Mouse (Mus musculus) liver, embryonic 16.5 days (tissue): ENCODE measurements around the gene Ufd1. TPM values are rescaled to one million over a fixed set of nuclear protein-coding genes. Genes with fewer than 3 reads are reported as not detected.
"Not testable (repeated sequence)": the region's sequence is repeated elsewhere in the genome, so short reads cannot be mapped to it uniquely, and the experiment has no call there.

Source experiments
- ATAC-seq: fragments of 200-750 bp; cut with Nextera tagmentation; 2 replicates; pipeline ENCODE4 v1.8.0; 2017; ENCODE audit warnings: low read depth, mild to moderate bottlenecking, moderate number of reproducible peaks, moderate library complexity
- H3K27ac ChIP-seq: fragments of 300-500 bp; sonication (generic); 2 replicates; pipeline ENCODE4 v1.5.1; 2014; ENCODE audit warnings: mild to moderate bottlenecking, low read length
- H3K27me3 ChIP-seq: fragments of 300-500 bp; sonication (generic); 2 replicates; pipeline ENCODE4 v1.6.1; 2014; ENCODE audit warnings: low read depth, low read length, mixed read lengths; ENCODE audit not compliant: control insufficient read depth, insufficient read depth
- H3K36me3 ChIP-seq: fragments of 300-500 bp; sonication (generic); 2 replicates; pipeline ENCODE4 v1.6.1; 2014; ENCODE audit warnings: mild to moderate bottlenecking; ENCODE audit not compliant: control insufficient read depth, insufficient read depth
- H3K4me1 ChIP-seq: fragments of 300-500 bp; sonication (generic); 2 replicates; pipeline ENCODE4 v1.6.1; 2014; ENCODE audit warnings: low read depth, low read length, mixed read lengths; ENCODE audit not compliant: control insufficient read depth
- H3K4me2 ChIP-seq: fragments of 300-500 bp; sonication (generic); 2 replicates; pipeline ENCODE4 v1.6.1; 2014; ENCODE audit warnings: low read depth, low read length, mixed read lengths
- H3K4me3 ChIP-seq: fragments of 300-500 bp; sonication (generic); 2 replicates; pipeline ENCODE4 v1.5.1; 2014; ENCODE audit warnings: low read depth, mild to moderate bottlenecking, low read length
- H3K9ac ChIP-seq: fragments of 300-500 bp; sonication (generic); 2 replicates; pipeline ENCODE4 v1.6.1; 2014; ENCODE audit warnings: low read depth, low read length
- H3K9me3 ChIP-seq: fragments of 300-500 bp; sonication (generic); replicated peaks from 2 replicates; pipeline ENCODE4 v1.6.1; 2016; ENCODE audit warnings: low read length; ENCODE audit not compliant: control insufficient read depth
- WGBS: fragments of 180-500 bp; shearing (Covaris S2); extraction: QIAGEN DNeasy Blood & Tissue Kit; methylation state at CpG from one replicate; pipeline ENCODE4 v1.1.7; 2014; ENCODE audit not compliant: insufficient replicate concordance; 5-methylcytosine and 5-hydroxymethylcytosine counted together
- polyA plus RNA-seq: library from polyadenylated mRNA; unstranded; fragments of >200 nt; fragmentation: Nextera tagmentation; extraction: Ambion mirVana; gene quantifications from 2 replicates; pipeline ENCODE4 v1.2.1, GENCODE M21; 2015

Gene Ufd1
- polyA plus RNA-seq, 1 experiment from 2014 or later = 37.0 TPM

DNA sequence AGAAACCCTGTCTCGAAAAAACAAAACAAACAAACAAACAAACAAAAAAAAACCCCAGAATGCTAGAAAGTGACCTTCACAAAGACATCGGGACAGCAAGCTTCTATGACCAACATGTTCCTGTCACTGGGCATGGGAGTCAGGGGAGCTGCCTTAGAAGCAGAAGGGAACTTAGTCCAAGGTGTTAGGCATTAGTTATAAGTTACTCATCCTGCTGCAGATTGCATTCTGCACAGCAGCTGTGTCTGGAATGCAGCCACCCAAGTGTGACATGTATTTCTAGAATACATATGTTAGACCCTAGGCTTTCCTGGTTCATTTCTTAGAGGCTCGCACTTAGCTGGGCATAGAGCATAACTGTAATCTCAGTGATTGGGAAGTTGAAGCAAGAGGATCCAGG is 17.1 kb downstream of the Ufd1 start:
- no peaks in the 10 kb centered on the region for H3K27me3 ChIP-seq
- H3K4me2 ChIP-seq = no peak overlapping the region
- H3K9me3 ChIP-seq = no peaks in the 10 kb centered on the region
- H3K4me3 ChIP-seq = no peak overlapping the region
- 83% methylated on average over 3 of the region's 3 CpGs for WGBS
- no peak overlapping the region for H3K27ac ChIP-seq
- H3K9ac ChIP-seq = no peak overlapping the region
- no peaks in the 10 kb centered on the region for H3K4me1 ChIP-seq
- peaks cover 41% of the 10 kb centered on the region for H3K36me3 ChIP-seq
- no peak for ATAC-seq

- Histone ChIP-seq H3K4me3 (no peak overlapping the region), H3K4me2 (no peak overlapping the region), H3K4me1 (no peaks in the 10 kb centered on the region), H3K9me3 (no peaks in the 10 kb centered on the region), H3K27ac (no peak overlapping the region), H3K27me3 (no peaks in the 10 kb centered on the region), H3K36me3 (peaks cover 43% of the 10 kb centered on the region), H3K9ac (no peak overlapping the region)
- ATAC-seq = no peak
- WGBS = 88% methylated on average over 6 of the region's 6 CpGs
These were observed 17.5 kb downstream of the Ufd1 start for GRCm38 (mm10) chr16:18829102-18829501.

DNA sequence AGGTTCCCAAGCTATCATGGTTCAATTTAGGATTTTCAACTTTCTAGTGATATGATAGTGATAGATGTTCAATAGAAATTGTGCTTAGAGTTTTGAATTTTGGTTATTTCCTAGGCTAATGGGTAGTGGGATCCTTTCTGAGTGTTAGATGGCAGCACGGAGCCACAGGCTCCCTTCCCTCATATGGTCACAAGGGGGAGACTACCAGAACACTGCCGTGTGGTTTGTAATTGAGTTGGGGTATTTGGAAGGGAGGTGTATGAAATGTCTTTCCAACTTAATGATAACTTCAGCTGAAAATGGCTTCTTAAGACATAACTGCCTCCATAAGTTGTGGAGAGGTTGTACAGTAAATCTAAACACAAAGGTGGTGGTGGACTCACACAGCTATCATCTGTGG is 21.9 kb downstream of the Ufd1 start:
- peaks cover 15% of the 10 kb centered on the region for H3K36me3 ChIP-seq
- WGBS = 74% methylated on average over 2 of the region's 2 CpGs
- no peak for ATAC-seq

GRCm38 (mm10) chr16:18836073-18836467 is 24.5 kb downstream of the Ufd1 start:
- H3K9ac ChIP-seq = peak overlapping the region; percentile 94
- peak overlapping the region; percentile 77 for H3K4me3 ChIP-seq
- H3K36me3 ChIP-seq = peaks cover 13% of the 10 kb centered on the region
- peak overlapping the region; percentile 80 for H3K4me2 ChIP-seq
- H3K9me3 ChIP-seq = no peaks in the 10 kb centered on the region
- H3K27me3 ChIP-seq = no peaks in the 10 kb centered on the region
- ATAC-seq = no peak
- WGBS = 34% methylated on average over 3 of the region's 3 CpGs
- peaks cover 8% of the 10 kb centered on the region for H3K4me1 ChIP-seq
- H3K27ac ChIP-seq = no peak overlapping the region

More for the DNA sequence above, 21.9 kb downstream of the Ufd1 start:
- Histone ChIP-seq H3K9me3 (no peaks in the 10 kb centered on the region), H3K27ac (no peak overlapping the region), H3K4me1 (peaks cover 8% of the 10 kb centered on the region), H3K9ac (no peak overlapping the region), H3K4me2 (no peak overlapping the region), H3K27me3 (no peaks in the 10 kb centered on the region), H3K4me3 (no peak overlapping the region)

DNA sequence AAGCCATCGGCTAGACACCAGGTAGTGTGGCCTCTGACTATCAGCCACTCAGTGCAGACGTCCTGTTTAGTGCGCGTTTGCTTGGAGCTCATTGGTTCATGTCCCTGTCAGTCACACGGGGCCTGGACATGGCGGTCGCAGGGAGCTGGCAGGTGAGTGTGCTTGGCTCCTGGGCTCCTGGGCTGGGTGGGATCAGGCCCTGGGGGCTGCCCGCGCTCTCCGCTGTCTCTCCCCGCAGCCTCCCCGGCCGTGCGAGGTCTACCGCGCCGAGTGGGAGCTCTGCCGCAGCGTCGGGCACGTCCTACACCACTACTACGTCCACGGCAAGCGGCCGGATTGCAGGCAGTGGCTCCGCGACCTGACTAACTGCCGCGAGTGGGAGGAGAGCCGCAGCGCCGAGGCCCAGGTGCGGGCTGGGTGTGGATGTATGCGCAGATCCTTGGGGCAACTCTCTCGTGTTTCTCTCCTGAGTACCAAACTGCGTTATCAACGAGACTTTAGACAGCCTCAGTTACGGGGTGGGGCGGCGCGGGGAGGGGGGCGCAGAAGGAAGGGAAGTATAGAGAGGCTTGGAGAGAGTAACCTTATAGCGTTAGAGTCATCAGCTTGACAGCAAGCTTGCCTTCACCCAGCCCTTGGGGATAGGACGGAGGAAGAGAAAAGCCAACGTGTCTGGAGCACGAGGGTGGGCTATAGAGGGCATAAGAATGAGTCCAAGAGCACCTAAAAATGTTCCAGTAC is 25.1 kb downstream of the Ufd1 start, which contains the start of the genes 2510002D24Rik and Gm28539:
TSS of gene 2510002D24Rik (plus strand) at position 111 of the 741 bp plus-strand sequence.
TSS of gene Gm28539 (plus strand) at position 117 of the 741 bp plus-strand sequence.
- peak within 1 kb of the TSS; percentile 94 for H3K9ac ChIP-seq
- H3K36me3 ChIP-seq = peaks cover 13% of the 10 kb centered on the region
- H3K4me3 ChIP-seq = peak within 1 kb of the TSS; percentile 77
- no peaks in the 10 kb centered on the region for H3K27me3 ChIP-seq
- peak within 1 kb of the TSS; percentile 60 for H3K27ac ChIP-seq
- peak within 1 kb of the TSS; percentile 80 for H3K4me2 ChIP-seq
- ATAC-seq = peak; percentile 99
- H3K9me3 ChIP-seq = no peaks in the 10 kb centered on the region
- H3K4me1 ChIP-seq = peaks cover 8% of the 10 kb centered on the region
- whole genome bisulfite sequencing = under 1% methylated on average over 46 of the region's 46 CpGs

GRCm38 (mm10) chr16:18838346-18838745 is 26.8 kb downstream of the Ufd1 start:
- ATAC-seq = no peak
- 90% methylated on average over 4 of the region's 4 CpGs for WGBS
- H3K9ac ChIP-seq = no peak overlapping the region
- H3K4me3 ChIP-seq = no peak overlapping the region
- H3K4me1 ChIP-seq = peaks cover 8% of the 10 kb centered on the region
- no peaks in the 10 kb centered on the region for H3K9me3 ChIP-seq
- H3K36me3 ChIP-seq = peaks cover 10% of the 10 kb centered on the region
- no peak overlapping the region for H3K27ac ChIP-seq
- no peak overlapping the region for H3K4me2 ChIP-seq
- no peaks in the 10 kb centered on the region for H3K27me3 ChIP-seq

GRCm38 (mm10) chr16:18846301-18846820 is 34.8 kb downstream of the Ufd1 start:
- Histone ChIP-seq H3K4me3 (no peak overlapping the region), H3K9me3 (no peaks in the 10 kb centered on the region), H3K9ac (no peak overlapping the region), H3K27ac (no peak overlapping the region), H3K36me3 (no peaks in the 10 kb centered on the region), H3K4me2 (no peak overlapping the region), H3K4me1 (no peaks in the 10 kb centered on the region), H3K27me3 (no peaks in the 10 kb centered on the region)
- ATAC-seq = no peak
- 78% methylated on average over 15 of the region's 15 CpGs for WGBS

- H3K27me3 ChIP-seq, ATAC-seq, H3K36me3 ChIP-seq, H3K9ac ChIP-seq, H3K27ac ChIP-seq, H3K4me2 ChIP-seq, H3K4me1 ChIP-seq, H3K9me3 ChIP-seq, H3K4me3 ChIP-seq: not testable (repeated sequence)
- WGBS = 79% methylated on average over 15 of the region's 17 CpGs
These were observed 38.1 kb downstream of the Ufd1 start for GRCm38 (mm10) chr16:18849521-18850190.

- Histone ChIP-seq H3K4me3 (no peak overlapping the region), H3K27me3 (no peaks in the 10 kb centered on the region), H3K27ac (no peak overlapping the region), H3K4me2 (no peak overlapping the region), H3K4me1 (no peaks in the 10 kb centered on the region), H3K36me3 (no peaks in the 10 kb centered on the region), H3K9me3 (0 out of 2 replicates have a peak, but pooled peaks cover 4% of the 10 kb centered on the region), H3K9ac (no peak overlapping the region)
- ATAC-seq = no peak
These were observed 47.0 kb downstream of the Ufd1 start for GRCm38 (mm10) chr16:18858551-18858950.
